Mouse (Mus musculus): ENCODE results near the gene Cpa4. TPM values are rescaled to one million over a fixed set of nuclear protein-coding genes. Genes with fewer than 3 reads are reported as not detected.

Cpa4 gene
- polyA plus RNA-seq, 1 experiment, result 2.1 TPM

- no peak overlapping the region for H3K4me3 ChIP-seq (ENCODE audit: insufficient read depth, low read length)
- H3K27ac ChIP-seq (ENCODE audit: insufficient read depth, low read length), result no peak overlapping the region
- H3K4me1 ChIP-seq (ENCODE audit: control insufficient read depth, insufficient read depth, low read length), result peaks cover 8% of the 10 kb centered on the region
- TF ChIP-seq POLR2A (IDR thresholded peaks at IDR 0.05; ENCODE audit: low read depth, low read length) (no peak), CTCF (IDR thresholded peaks at IDR 0.05; ENCODE audit: borderline replicate concordance, insufficient read depth, low read length) (no peak)
Observed at GRCm38 (mm10) chr6:30551644-30552580, 16.3 kb upstream of the Cpa4 start.

- Histone ChIP-seq H3K4me1 (ENCODE audit: control insufficient read depth, insufficient read depth, low read length) (peaks cover 8% of the 10 kb centered on the region), H3K4me3 (ENCODE audit: insufficient read depth, low read length) (no peak overlapping the region), H3K27ac (ENCODE audit: insufficient read depth, low read length) (no peak overlapping the region)
- TF ChIP-seq CTCF (IDR thresholded peaks at IDR 0.05; ENCODE audit: borderline replicate concordance, insufficient read depth, low read length) (no peak), POLR2A (IDR thresholded peaks at IDR 0.05; ENCODE audit: low read depth, low read length) (no peak)
Observed at GRCm38 (mm10) chr6:30552628-30553027, 15.5 kb upstream of the Cpa4 start.

GRCm38 (mm10) chr6:30553381-30554010 is 14.7 kb upstream of the Cpa4 start:
- no peak for TF ChIP-seq POLR2A (IDR thresholded peaks at IDR 0.05; ENCODE audit: low read depth, low read length)
- TF ChIP-seq CTCF (IDR thresholded peaks at IDR 0.05; ENCODE audit: borderline replicate concordance, insufficient read depth, low read length), result no peak
- Histone ChIP-seq H3K27ac (ENCODE audit: insufficient read depth, low read length) (no peak overlapping the region), H3K4me3 (ENCODE audit: insufficient read depth, low read length) (no peak overlapping the region), H3K4me1 (ENCODE audit: control insufficient read depth, insufficient read depth, low read length) (peaks cover 8% of the 10 kb centered on the region)

DNA sequence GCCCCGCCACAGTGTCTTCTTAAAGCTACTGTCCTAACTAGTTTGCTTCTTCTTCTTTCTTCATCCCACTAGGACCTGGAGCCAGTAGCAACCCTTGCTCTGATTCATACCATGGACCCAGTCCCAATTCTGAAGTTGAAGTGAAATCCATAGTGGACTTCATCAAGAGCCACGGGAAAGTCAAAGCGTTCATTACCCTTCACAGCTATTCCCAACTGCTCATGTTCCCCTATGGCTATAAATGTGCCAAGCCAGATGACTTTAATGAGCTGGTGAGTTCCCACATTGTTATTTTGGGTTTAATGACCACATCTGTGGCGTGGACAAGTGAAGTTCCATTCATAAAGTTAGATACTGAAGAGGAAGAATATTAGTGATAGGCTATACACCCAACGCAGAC is 14.1 kb upstream of the Cpa4 start:
- no peak for TF ChIP-seq CTCF (IDR thresholded peaks at IDR 0.05; ENCODE audit: borderline replicate concordance, insufficient read depth, low read length)
- TF ChIP-seq POLR2A (IDR thresholded peaks at IDR 0.05; ENCODE audit: low read depth, low read length), result no peak
- no peak overlapping the region for H3K4me3 ChIP-seq (ENCODE audit: insufficient read depth, low read length)
- no peak overlapping the region for H3K27ac ChIP-seq (ENCODE audit: insufficient read depth, low read length)
- peaks cover 6% of the 10 kb centered on the region for H3K4me1 ChIP-seq (ENCODE audit: control insufficient read depth, insufficient read depth, low read length)

- no peak overlapping the region for H3K4me3 ChIP-seq (ENCODE audit: insufficient read depth, low read length)
- TF ChIP-seq POLR2A (IDR thresholded peaks at IDR 0.05; ENCODE audit: low read depth, low read length), result no peak
- H3K4me1 ChIP-seq (ENCODE audit: control insufficient read depth, insufficient read depth, low read length), result peaks cover 4% of the 10 kb centered on the region; the same call in 1 of the 2 replicates
- no peak overlapping the region for H3K27ac ChIP-seq (ENCODE audit: insufficient read depth, low read length)
Observed at GRCm38 (mm10) chr6:30554621-30555170, 13.5 kb upstream of the Cpa4 start.

- H3K27ac ChIP-seq (ENCODE audit: insufficient read depth, low read length), result no peak overlapping the region
- no peak for TF ChIP-seq POLR2A (IDR thresholded peaks at IDR 0.05; ENCODE audit: low read depth, low read length)
- TF ChIP-seq CTCF (IDR thresholded peaks at IDR 0.05; ENCODE audit: borderline replicate concordance, insufficient read depth, low read length), result no peak
- peaks cover 4% of the 10 kb centered on the region; the same call in 1 of the 2 replicates for H3K4me1 ChIP-seq (ENCODE audit: control insufficient read depth, insufficient read depth, low read length)
- H3K4me3 ChIP-seq (ENCODE audit: insufficient read depth, low read length), result no peak overlapping the region
Observed at GRCm38 (mm10) chr6:30556080-30556479, 12.1 kb upstream of the Cpa4 start.

- no peak for TF ChIP-seq POLR2A (IDR thresholded peaks at IDR 0.05; ENCODE audit: low read depth, low read length)
- no peak for TF ChIP-seq CTCF (IDR thresholded peaks at IDR 0.05; ENCODE audit: borderline replicate concordance, insufficient read depth, low read length)
- H3K4me3 ChIP-seq (ENCODE audit: insufficient read depth, low read length), result no peak overlapping the region
- no peak overlapping the region for H3K27ac ChIP-seq (ENCODE audit: insufficient read depth, low read length)
- H3K4me1 ChIP-seq (ENCODE audit: control insufficient read depth, insufficient read depth, low read length), result 0 out of 2 replicates have a peak, but pooled peaks cover 2% of the 10 kb centered on the region
Observed at GRCm38 (mm10) chr6:30559726-30560125, 8.4 kb upstream of the Cpa4 start.

DNA sequence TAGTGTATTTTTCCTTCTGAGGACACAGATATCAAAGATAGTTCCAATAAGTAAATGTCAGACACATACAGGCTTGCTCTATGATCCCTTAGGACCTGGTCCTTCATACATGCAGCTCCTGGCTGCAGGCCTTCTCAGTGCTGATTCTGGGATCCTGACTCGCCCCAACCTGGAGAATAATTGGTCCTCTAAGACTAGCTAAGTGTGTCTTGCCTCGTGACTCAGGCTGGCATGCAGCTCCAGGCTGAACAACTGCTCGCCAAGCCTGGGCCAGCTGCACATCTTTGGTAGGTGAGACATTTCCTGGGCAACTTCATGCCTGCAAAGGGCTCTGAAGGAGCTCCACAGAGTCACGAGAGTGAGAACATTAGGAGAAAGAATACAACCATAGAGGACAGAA is 6.0 kb upstream of the Cpa4 start:
- TF ChIP-seq POLR2A (IDR thresholded peaks at IDR 0.05; ENCODE audit: low read depth, low read length) (no peak), CTCF (IDR thresholded peaks at IDR 0.05; ENCODE audit: borderline replicate concordance, insufficient read depth, low read length) (no peak)
- H3K4me1 ChIP-seq (ENCODE audit: control insufficient read depth, insufficient read depth, low read length), result no peaks in the 10 kb centered on the region
- H3K27ac ChIP-seq (ENCODE audit: insufficient read depth, low read length), result no peak overlapping the region
- no peak overlapping the region for H3K4me3 ChIP-seq (ENCODE audit: insufficient read depth, low read length)

GRCm38 (mm10) chr6:30563575-30563974 is 4.6 kb upstream of the Cpa4 start:
- no peak overlapping the region for H3K27ac ChIP-seq (ENCODE audit: insufficient read depth, low read length)
- no peaks in the 10 kb centered on the region for H3K4me1 ChIP-seq (ENCODE audit: control insufficient read depth, insufficient read depth, low read length)
- no peak overlapping the region for H3K4me3 ChIP-seq (ENCODE audit: insufficient read depth, low read length)
- TF ChIP-seq POLR2A (IDR thresholded peaks at IDR 0.05; ENCODE audit: low read depth, low read length) (no peak), CTCF (IDR thresholded peaks at IDR 0.05; ENCODE audit: borderline replicate concordance, insufficient read depth, low read length) (no peak)

DNA sequence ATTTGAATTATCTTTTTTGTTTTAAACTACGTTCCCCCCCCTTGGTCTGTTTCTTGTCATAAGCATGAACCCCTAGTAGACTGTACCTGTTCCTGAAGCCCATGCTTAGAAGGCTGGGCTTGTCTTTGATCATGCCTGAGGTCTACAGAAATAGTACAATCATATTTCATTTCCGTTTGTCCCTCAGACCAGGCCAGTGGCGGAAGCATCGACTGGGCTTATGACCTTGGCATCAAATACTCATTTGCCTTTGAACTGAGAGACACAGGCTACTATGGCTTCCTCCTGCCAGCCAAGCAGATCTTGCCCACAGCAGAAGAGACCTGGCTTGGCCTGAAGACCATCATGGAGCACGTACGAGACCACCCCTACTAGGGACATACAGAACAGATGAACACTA is 4.1 kb upstream of the Cpa4 start:
- Histone ChIP-seq H3K27ac (ENCODE audit: insufficient read depth, low read length) (no peak overlapping the region), H3K4me3 (ENCODE audit: insufficient read depth, low read length) (no peak overlapping the region), H3K4me1 (ENCODE audit: control insufficient read depth, insufficient read depth, low read length) (no peaks in the 10 kb centered on the region)
- TF ChIP-seq CTCF (IDR thresholded peaks at IDR 0.05; ENCODE audit: borderline replicate concordance, insufficient read depth, low read length), result no peak
- TF ChIP-seq POLR2A (IDR thresholded peaks at IDR 0.05; ENCODE audit: low read depth, low read length), result no peak

Measured in embryonic fibroblast, embryonic 13.5 days (primary cell).